Mouse (Mus musculus) stomach, embryonic 14.5 days (tissue): ENCODE measurements around the gene Tagap. TPM values are rescaled to one million over a fixed set of nuclear protein-coding genes. Genes with fewer than 3 reads are reported as not detected.
"Not testable (repeated sequence)": the region's sequence is repeated elsewhere in the genome, so short reads cannot be mapped to it uniquely, and the experiment has no call there.

Experiments used
- ATAC-seq: fragments of 200-750 bp; cut with Nextera tagmentation; 2 replicates; pipeline ENCODE4 v1.8.0; 2017; ENCODE audit warnings: low read depth, moderate TSS enrichment; ENCODE audit not compliant: insufficient number of reproducible peaks, insufficient read depth, low FRiP score
- H3K27ac ChIP-seq: fragments of 300-500 bp; sonication (generic); 2 replicates; pipeline ENCODE4 v1.5.1; 2014; ENCODE audit warnings: mild to moderate bottlenecking, low read length, moderate library complexity, mixed read lengths
- H3K27me3 ChIP-seq: fragments of 300-500 bp; sonication (generic); 2 replicates; pipeline ENCODE4 v1.6.1; 2014; ENCODE audit warnings: low read length, control low read depth, mixed read lengths; ENCODE audit not compliant: control insufficient read depth, insufficient read depth
- H3K36me3 ChIP-seq: fragments of 300-500 bp; sonication (generic); 2 replicates; pipeline ENCODE4 v1.6.1; 2014; ENCODE audit warnings: mild to moderate bottlenecking, control low read depth, low read length, moderate library complexity, mixed read lengths; ENCODE audit not compliant: control insufficient read depth, insufficient read depth
- H3K4me1 ChIP-seq: fragments of 300-500 bp; sonication (generic); 2 replicates; pipeline ENCODE4 v1.6.1; 2014; ENCODE audit warnings: low read length, control low read depth, mixed read lengths; ENCODE audit not compliant: control insufficient read depth, insufficient read depth
- H3K4me2 ChIP-seq: fragments of 300-500 bp; sonication (generic); replicated peaks from 2 replicates; pipeline ENCODE4 v1.6.1; 2014; ENCODE audit warnings: low read depth, low read length, control low read depth
- H3K4me3 ChIP-seq: fragments of 300-500 bp; sonication (generic); 2 replicates; pipeline ENCODE4 v1.5.1; 2014; ENCODE audit warnings: low read depth, low read length, control low read depth
- H3K9ac ChIP-seq: fragments of 300-500 bp; sonication (generic); replicated peaks from 2 replicates; pipeline ENCODE4 v1.6.1; 2014; ENCODE audit warnings: low read depth, mild to moderate bottlenecking, control low read depth, low read length, moderate library complexity, mixed read lengths
- H3K9me3 ChIP-seq: fragments of 300-500 bp; sonication (generic); 2 replicates; pipeline ENCODE4 v1.6.1; 2016; ENCODE audit warnings: low read depth, low read length, control low read depth; ENCODE audit not compliant: control insufficient read depth
- WGBS: fragments of 180-500 bp; shearing (Covaris S2); extraction: QIAGEN DNeasy Blood & Tissue Kit; methylation state at CpG from one replicate; pipeline ENCODE4 v1.1.7; 2014; 5-methylcytosine and 5-hydroxymethylcytosine counted together
- polyA plus RNA-seq: library from polyadenylated mRNA; unstranded; fragments of >200 nt; fragmentation: Nextera tagmentation; extraction: Ambion mirVana; gene quantifications from 2 replicates; pipeline ENCODE4 v1.2.1, GENCODE M21; 2014

Tagap gene
- polyA plus RNA-seq, 1 experiment from 2014 or later = 0.75 TPM

DNA sequence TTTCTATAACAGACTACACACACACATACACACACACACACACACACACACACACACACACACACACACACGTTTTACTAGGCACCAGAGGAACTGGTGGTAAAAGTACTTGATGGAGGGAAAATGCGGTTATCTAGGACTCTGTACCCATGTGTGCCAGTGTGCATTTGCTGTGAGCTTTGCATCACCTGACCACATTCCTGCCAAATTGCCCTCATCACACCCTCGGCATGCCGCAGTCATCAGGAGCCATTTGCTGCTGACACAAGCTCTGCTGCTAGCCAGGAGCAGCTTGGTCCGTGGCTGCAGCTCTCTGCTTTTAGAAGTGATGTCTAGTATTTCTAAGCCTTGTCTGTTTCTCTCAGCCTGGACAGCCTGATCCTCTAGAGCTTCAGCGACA is 44.0 kb downstream of the Tagap start:
- WGBS = 45% methylated on average over 1 of the region's 6 CpGs
- H3K27me3 ChIP-seq, H3K9me3 ChIP-seq, H3K36me3 ChIP-seq, H3K4me2 ChIP-seq, H3K27ac ChIP-seq, H3K4me1 ChIP-seq, H3K4me3 ChIP-seq, H3K9ac ChIP-seq, ATAC-seq: not testable (repeated sequence)

DNA sequence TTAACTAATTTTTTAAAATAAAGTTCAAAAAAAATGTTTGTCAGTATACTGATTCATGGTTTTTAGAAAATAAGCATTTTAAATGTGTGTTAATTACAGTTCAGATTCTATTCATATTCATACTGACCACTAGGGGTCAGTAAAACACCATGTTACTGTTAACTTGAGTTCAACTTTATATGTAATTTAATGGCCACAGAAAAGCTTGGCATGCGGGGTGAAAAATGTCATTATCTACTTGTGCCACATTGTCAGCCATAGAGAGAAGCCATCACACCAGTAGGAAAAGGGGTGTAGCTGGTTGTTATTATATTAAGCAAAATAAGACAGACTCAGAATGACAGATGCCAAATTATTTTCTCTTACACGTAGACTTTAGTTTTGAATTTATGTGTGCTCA is 57.7 kb downstream of the Tagap start:
- not testable (repeated sequence) for H3K27ac ChIP-seq, H3K4me3 ChIP-seq, H3K4me1 ChIP-seq, H3K27me3 ChIP-seq, H3K9me3 ChIP-seq, H3K9ac ChIP-seq, H3K36me3 ChIP-seq, H3K4me2 ChIP-seq, ATAC-seq
- 90% methylated on average over 1 of the region's 2 CpGs for WGBS

Other genes starting within 250 kb of the Tagap start
- 22.4 and 22.5 TPM in 2 replicates for gene Fndc1, start 98.7 kb upstream of the Tagap start, polyA plus RNA-seq
- 58.5 and 60.9 TPM in 2 replicates for gene Rsph3a, start 19.6 kb downstream of the Tagap start, polyA plus RNA-seq
- 0.13 TPM in 1 of 2 replicates, not detected in the other for gene Gm49673, start 221.8 kb downstream of the Tagap start, polyA plus RNA-seq
- gene Rnaset2a, start 222.1 kb downstream of the Tagap start, polyA plus RNA-seq = 30.8 and 35.5 TPM in 2 replicates
- 41.0 and 41.4 TPM in 2 replicates for gene Fgfr1op, start 239.5 kb downstream of the Tagap start, polyA plus RNA-seq